Comparison of ENCODE assay signal across 16 mouse cellular contexts in genomic region chr1:163177011-163177410, GRCm38 (mm10).
"Had no signal": no experiment of that assay in that cellular context is flagged by ENCODE, and none has a peak within 500 bp of the region (broad histone marks: within the 10 kb centered on the region; RNA-seq: fewer than 3 reads in every experiment).

No protein-coding gene starts in this region.

- H3K27me3 ChIP-seq: kidney, embryonic 15.5 days; liver, embryonic 15.5 days; neural tube, embryonic 12.5 days had no signal

- H3K4me3 ChIP-seq: kidney, embryonic 15.5 days; liver, embryonic 15.5 days; midbrain, embryonic 10.5 days; neural tube, embryonic 12.5 days had no signal

- H3K4me1 ChIP-seq: kidney, embryonic 15.5 days; liver, embryonic 15.5 days; midbrain, embryonic 10.5 days; neural tube, embryonic 12.5 days had no signal

- H3K9ac ChIP-seq: kidney, embryonic 15.5 days; liver, embryonic 15.5 days; neural tube, embryonic 12.5 days had no signal

- H3K9me3 ChIP-seq: kidney, embryonic 15.5 days; liver, embryonic 15.5 days; midbrain, embryonic 10.5 days; neural tube, embryonic 12.5 days had no signal

- ATAC-seq: lung, postnatal 0 days had no signal

- H3K36me3 ChIP-seq: kidney, embryonic 15.5 days; liver, embryonic 15.5 days; midbrain, embryonic 10.5 days; neural tube, embryonic 12.5 days had no signal

- DNase-seq: kidney, adult 18-20 months; kidney, postnatal 25 days; layer of hippocampus, adult 9-11 months; left cerebral cortex, postnatal 4 days; lung, adult 2 months; lung, postnatal 36 days; midbrain, embryonic 14.5 days; right cerebral cortex, adult 18-20 months; right cerebral cortex, postnatal 25 days; thymus, postnatal 4 days had no signal

- H3K4me2 ChIP-seq: kidney, embryonic 15.5 days; liver, embryonic 11.5 days; liver, embryonic 15.5 days; neural tube, embryonic 12.5 days had no signal

- H3K27ac ChIP-seq: kidney, embryonic 15.5 days; liver, embryonic 15.5 days; midbrain, embryonic 10.5 days; neural tube, embryonic 12.5 days had no signal
